Mouse (Mus musculus) gastrocnemius, postnatal 36 days (tissue): ENCODE data around the gene Cyp2j9. TPM values are rescaled to one million over a fixed set of nuclear protein-coding genes. Genes with fewer than 3 reads are reported as not detected.
"Not testable (repeated sequence)": the region's sequence is repeated elsewhere in the genome, so short reads cannot be mapped to it uniquely, and the experiment has no call there.

Source experiments
- DNase-seq, 2 experiments: peaks; one replicate each; pipeline ENCODE4 v3.0.0; 2022
- intact Hi-C: fragments of 180-260 bp; cut with DNase I; formaldehyde crosslinking; loops from one replicate; pipeline ENCODE4 v1.15.1; 2025
- long read RNA-seq, 2 experiments: library from polyadenylated mRNA; stranded (forward); transcript quantifications; one replicate each; pipeline ENCODE4 v2.0.0; 2021
- total RNA-seq, 2 experiments: library from RNA; stranded (reverse); gene quantifications; 2 replicates each; pipeline ENCODE4 v1.2.3; 2021

The Cyp2j9 gene
- total RNA-seq, result under 1 TPM; 0.39 to 0.77 TPM
- long read RNA-seq, experiment 1, partial matches to known transcripts, result 1 of 2 reads
- long read RNA-seq, experiment 1, other reads (novel, unspliced or antisense), result 0 of 2 reads
- long read RNA-seq, experiment 2, result 0 reads

- DNase-seq, result peak; percentile 63 to 67
- intact Hi-C loops, result no loop called here
Measured at GRCm38 (mm10) chr4:96590911-96591790, at the start of gene Cyp2j9. TSS of gene Cyp2j9 (minus strand) at chr4:96591578.

- DNase-seq, result no peak
- intact Hi-C loops, result no loop called here
Measured at GRCm38 (mm10) chr4:96635455-96635854, 44.1 kb upstream of the Cyp2j9 start.

DNA sequence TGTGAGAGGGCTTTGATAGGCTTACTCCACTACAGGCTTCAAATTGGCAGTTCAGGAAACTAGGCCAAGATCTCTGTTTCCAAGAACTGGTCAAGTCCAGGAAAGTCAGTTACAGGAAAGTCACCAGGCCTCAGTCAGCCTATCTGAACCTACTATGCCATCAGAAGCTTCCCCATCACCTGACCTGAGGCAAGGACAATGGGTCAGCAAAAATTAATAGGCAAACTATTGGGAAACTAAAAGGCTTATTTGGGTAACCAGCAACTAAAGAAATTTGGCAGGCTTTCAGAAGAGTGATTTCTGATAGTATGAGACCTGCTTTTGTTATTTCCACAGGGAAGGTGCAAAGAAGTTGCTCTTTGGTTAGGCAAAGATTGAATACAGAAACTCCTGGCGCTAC is 31.1 kb upstream of the Cyp2j9 start:
- DNase-seq, result no peak
- intact Hi-C loops, result no loop called here

- intact Hi-C loops, result no loop called here
- DNase-seq, result peak; percentile 53 to 69
Measured at GRCm38 (mm10) chr4:96591791-96592150, 393 bp upstream of the Cyp2j9 start.

- intact Hi-C loops, result no loop called here
Measured at GRCm38 (mm10) chr4:96581425-96582088, 9.8 kb downstream of the Cyp2j9 start.

DNA sequence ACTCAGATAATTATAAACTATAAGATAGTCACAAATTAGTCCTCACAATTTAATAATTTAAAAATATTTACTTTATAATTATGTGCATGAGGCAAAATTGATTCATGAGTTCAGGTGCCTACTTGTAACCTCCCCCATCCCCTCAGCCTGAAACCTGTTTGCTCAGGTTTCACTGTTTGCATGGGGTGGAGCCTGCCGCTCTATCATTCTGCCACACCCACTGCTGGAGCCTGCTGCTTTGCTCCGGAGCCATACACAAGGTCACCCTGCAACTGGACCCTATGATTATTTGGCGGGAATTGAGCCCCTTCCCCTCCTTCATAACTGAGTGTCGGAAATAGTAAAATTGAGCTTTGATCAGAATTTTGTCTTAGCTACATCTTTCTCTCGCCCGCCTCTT is 11.0 kb downstream of the Cyp2j9 start:
- intact Hi-C loops, DNase-seq: not testable (repeated sequence)

More at GRCm38 (mm10) chr4:96581425-96582088, 9.8 kb downstream of the Cyp2j9 start:
- DNase-seq, result no peak

DNA sequence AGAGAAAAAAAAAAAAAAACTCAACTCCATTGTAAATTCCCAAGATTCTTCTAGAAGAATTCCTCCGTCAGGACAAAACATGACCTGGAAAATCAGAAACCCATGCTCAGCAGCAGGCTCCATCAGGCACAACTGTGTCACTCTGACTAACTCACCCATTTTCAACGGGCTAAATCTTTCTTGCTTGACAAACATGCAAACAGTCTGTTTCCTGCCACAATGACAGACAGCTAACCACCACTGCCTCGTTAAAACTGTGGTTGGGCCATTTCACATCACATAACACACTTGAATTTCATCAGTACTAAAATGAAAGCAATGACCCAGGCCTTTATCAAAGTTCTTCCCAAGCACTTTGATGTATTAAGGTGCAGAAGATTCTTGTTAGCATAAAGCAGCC is 21.9 kb downstream of the Cyp2j9 start:
- intact Hi-C loops, result no loop called here
- no peak for DNase-seq

DNA sequence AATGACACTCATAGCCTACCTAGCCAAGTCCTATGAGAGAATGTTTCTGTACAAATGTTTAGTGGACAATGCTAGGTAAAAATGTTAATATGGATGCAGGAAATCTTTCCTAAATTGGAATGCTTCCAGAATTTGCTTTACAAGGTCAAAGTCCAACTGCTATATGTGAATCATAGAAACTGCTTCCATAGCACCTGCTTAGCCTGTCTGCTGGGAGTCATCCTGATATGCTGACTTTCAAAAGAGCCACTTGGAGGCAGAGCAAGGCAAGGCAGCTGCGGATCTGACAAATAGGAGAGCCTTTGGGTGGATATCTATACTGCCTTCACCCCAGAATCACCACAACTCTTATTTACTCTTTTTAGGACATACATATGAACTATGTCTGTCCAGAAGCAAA is 23.4 kb downstream of the Cyp2j9 start:
- DNase-seq, result no peak
- intact Hi-C loops, result no loop called here

GRCm38 (mm10) chr4:96565808-96566207 is 25.6 kb downstream of the Cyp2j9 start:
- DNase-seq, result no peak

GRCm38 (mm10) chr4:96560464-96560863 is 30.9 kb downstream of the Cyp2j9 start:
- intact Hi-C loops, result no loop called here

More at GRCm38 (mm10) chr4:96565808-96566207, 25.6 kb downstream of the Cyp2j9 start:
- intact Hi-C loops, result no loop called here

GRCm38 (mm10) chr4:96559781-96560180 is 31.6 kb downstream of the Cyp2j9 start:
- intact Hi-C loops, result no loop called here
- DNase-seq, result no peak

More at GRCm38 (mm10) chr4:96560464-96560863, 30.9 kb downstream of the Cyp2j9 start:
- no peak for DNase-seq

DNA sequence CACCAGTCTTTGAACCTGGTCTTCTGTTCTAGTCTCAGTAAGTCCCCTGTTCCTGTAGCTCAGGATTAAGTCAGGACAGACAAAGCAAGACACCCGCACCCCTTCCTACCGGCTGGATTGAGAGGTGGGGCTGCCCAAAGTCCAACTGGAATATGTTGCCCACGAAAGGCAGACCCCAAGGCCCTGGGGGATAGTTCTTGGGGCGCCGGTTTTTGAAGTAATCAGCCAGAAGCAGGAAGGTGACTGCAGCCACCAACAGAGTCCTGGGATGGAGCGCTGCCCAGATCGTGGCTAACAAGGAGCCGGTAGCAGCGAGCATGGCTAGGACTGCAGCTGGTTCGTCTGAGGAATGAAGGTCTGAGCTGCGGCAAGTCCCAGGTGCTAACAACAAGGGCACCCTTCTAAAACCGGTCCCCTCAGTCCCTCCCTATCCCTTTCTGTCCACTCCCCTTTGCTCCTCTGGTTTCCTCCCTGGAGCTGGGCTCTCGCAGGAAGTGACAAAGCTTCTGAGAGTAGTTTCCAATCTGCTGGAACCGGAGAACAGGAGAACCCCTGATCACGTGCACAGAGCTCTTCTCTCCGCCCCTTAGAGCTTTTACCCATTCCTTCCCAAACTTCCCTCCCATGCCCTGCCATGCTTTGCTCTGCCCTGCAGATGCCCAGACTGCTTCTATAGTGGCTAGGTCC is 38.1 kb downstream of the Cyp2j9 start, which contains the start of gene Cyp2j6:
TSS of gene Cyp2j6 (minus strand) at position 529 of the 687 bp plus-strand sequence.
- peak; percentile 13 to 30 for DNase-seq
- intact Hi-C loops, result no loop called here

DNA sequence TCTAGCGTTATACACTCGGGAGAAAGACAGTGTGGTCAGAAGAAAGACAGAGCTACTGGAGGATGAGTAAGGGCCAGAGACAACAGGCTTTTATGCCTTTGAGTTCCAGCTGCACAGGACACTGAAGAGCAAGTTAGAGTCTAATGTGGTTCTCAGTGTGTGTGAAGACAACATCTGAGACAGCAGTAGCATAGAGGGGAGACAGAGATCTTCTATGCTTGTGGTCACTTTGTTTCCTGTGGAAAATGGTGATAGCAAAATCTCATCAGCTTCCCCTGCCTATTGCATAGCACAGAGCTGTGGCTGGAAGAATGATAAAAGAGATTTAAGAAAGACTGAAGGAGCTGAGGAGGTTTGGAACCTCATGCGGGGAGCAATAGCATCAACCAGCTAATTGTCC is 39.8 kb downstream of the Cyp2j9 start:
- DNase-seq, result no peak
- intact Hi-C loops, result no loop called here

GRCm38 (mm10) chr4:96545976-96546375 is 45.4 kb downstream of the Cyp2j9 start:
- no peak for DNase-seq
- intact Hi-C loops, result no loop called here

- DNase-seq, result no peak
- intact Hi-C loops, result no loop called here
Measured at GRCm38 (mm10) chr4:96525772-96526171, 65.6 kb downstream of the Cyp2j9 start.

DNA sequence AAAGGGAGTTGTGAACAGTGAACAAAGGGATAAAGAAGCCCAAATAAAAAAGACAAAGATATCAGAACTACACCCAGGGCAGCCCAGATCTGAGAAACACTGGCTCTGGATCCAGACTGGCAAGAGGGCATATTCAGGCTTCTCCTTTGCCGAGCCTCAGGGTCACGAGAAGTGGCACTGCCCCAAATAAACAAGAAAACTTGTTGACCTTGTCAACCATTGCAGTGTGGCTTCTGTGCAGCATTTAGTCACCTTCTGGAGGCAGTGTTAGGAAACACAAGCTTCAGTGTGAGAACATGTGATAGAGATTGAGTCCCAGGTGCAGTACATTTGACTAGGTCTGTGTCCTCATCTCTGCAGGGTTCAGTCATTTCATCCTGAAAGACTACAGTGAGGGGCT is 69.1 kb downstream of the Cyp2j9 start:
- intact Hi-C loops, result no loop called here
- no peak for DNase-seq

Other genes starting within 250 kb of the Cyp2j9 start
- gene Cyp2j11, start 242.9 kb downstream of the Cyp2j9 start, total RNA-seq, result not detected
- not detected for gene Cyp2j8, start 84.2 kb downstream of the Cyp2j9 start, total RNA-seq
- 1 to 10 TPM; 1.3 TPM for gene Cyp2j6, start 37.9 kb downstream of the Cyp2j9 start, total RNA-seq
- gene Cyp2j5, start 72.6 kb upstream of the Cyp2j9 start, total RNA-seq, result not detected
- not detected for gene Gm12695, start 193.6 kb upstream of the Cyp2j9 start, total RNA-seq